Mouse (Mus musculus): ENCODE data around the gene Lsamp. TPM values are rescaled to one million over a fixed set of nuclear protein-coding genes. Genes with fewer than 3 reads are reported as not detected.
"Not testable (repeated sequence)": the region's sequence is repeated elsewhere in the genome, so short reads cannot be mapped to it uniquely, and the experiment has no call there.

Lsamp gene
- total and polyA plus RNA-seq, 3 experiments = not detected

DNA sequence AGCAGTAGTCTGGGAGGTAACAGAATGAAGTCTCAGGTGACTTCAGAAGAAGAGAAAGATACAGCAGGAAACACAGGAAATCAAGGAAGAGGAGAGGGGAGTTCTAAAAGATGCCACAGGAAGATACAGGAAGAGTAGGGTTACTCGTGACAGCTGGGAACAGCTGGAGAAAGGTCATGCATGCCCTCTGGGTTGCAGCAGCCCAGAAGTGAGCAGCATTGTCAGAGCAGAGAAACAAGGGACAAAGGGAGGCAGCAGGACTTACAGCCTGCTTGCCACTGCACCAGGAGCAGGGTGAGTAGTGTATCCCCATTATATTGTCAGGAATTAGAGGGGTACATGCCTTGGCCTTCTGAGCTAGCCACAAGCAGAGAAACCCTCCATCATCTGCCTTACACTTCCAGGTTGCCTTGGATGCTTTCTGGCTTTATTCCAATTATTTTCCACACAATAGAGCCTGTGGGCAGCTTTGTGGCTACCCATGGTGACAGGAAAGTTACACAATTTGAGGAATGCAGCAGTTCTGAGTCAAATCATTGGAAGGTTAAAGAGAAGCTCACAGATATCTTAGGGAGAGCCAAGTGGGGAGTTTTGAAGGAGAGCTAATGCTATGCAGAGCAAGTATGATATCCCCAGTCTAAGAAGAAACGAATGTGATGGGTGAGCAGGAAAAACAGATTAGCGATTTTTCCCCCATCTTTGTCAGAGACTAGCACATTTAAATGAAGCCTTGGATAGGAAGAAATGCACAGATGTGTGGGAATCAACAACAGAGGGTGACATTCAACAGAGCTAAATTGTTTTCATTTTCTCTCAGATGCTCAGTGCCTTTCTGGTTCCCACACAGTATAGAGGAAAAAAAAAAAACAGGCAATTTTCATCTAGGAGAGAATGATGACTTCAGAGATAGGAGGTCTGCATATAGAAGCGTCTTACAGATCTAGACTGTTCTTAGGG lies 617.5 kb downstream of the Lsamp start:
- Histone ChIP-seq H3K4me1 (ENCODE audit: control insufficient read depth in 1 of 2, insufficient read depth in 2 of 2) (no peaks in the 10 kb centered on the region), H3K4me3 (replicated peaks in 1 of 3; ENCODE audit: low read depth in 2 of 3, low read length in 2 of 3, poor library complexity in 1 of 3) (no peak overlapping the region), H3K9me3 (replicated peaks; ENCODE audit: low read length) (peaks cover 68% of the 10 kb centered on the region), H3K36me3 (replicated peaks in 1 of 2; ENCODE audit: control insufficient read depth in 1 of 2, insufficient read depth in 1 of 2, low read length in 1 of 2) (no peaks in the 10 kb centered on the region), H3K79me2 (replicated peaks; ENCODE audit: control insufficient read depth, extremely low read depth, insufficient read depth, poor library complexity, severe bottlenecking) (no peaks in the 10 kb centered on the region), H3K27ac (ENCODE audit: insufficient read depth, low read depth) (no peak overlapping the region), H3K9ac (ENCODE audit: insufficient read depth, low read depth) (no peak overlapping the region), H3K27me3 (replicated peaks) (no peaks in the 10 kb centered on the region), H3K4me2 (ENCODE audit: insufficient read depth, low read depth, poor library complexity, severe bottlenecking) (no peak overlapping the region)
- TF ChIP-seq MEF2A (IDR thresholded peaks at IDR 0.05; ENCODE audit: borderline replicate concordance, low read depth, low read length) (no peak), ELF1 (IDR thresholded peaks at IDR 0.05; ENCODE audit: low read depth, low read length) (no peak), TBP (conservative IDR thresholded peaks at IDR 0.05; ENCODE audit: low read depth, low read length) (no peak), RAD21 (IDR thresholded peaks at IDR 0.05; ENCODE audit: low read depth, low read length) (no peak), MXI1 (IDR thresholded peaks at IDR 0.05; ENCODE audit: low read depth, low read length) (no peak), JUND (conservative IDR thresholded peaks at IDR 0.05; ENCODE audit: low read depth, low read length) (no peak)
- in situ Hi-C loops (cut with MboI; ENCODE audit: low pct_ligation_motif_present, low pct_unique_long_range_greater_than_20kb, low sequenced_read_pairs) = no loop called here
- dilution Hi-C loops (cut with MboI; ENCODE audit: extremely low pct_ligation_motif_present, extremely low pct_unique_long_range_greater_than_20kb, low sequenced_read_pairs) = no loop called here
- no peak for DNase-seq (ENCODE audit: extremely low read depth)

GRCm38 (mm10) chr16:40607509-40607908 lies 623.3 kb downstream of the Lsamp start:
- H3K4me2 ChIP-seq (ENCODE audit: insufficient read depth, low read depth, poor library complexity, severe bottlenecking) = no peak overlapping the region
- dilution Hi-C loops (cut with MboI; ENCODE audit: extremely low pct_ligation_motif_present, extremely low pct_unique_long_range_greater_than_20kb, low sequenced_read_pairs) = no loop called here
- TF ChIP-seq USF2 (conservative IDR thresholded peaks at IDR 0.05; ENCODE audit: low read depth, low read length) (no peak), MYC (IDR thresholded peaks at IDR 0.05; ENCODE audit: low read depth, low read length) (no peak), MAFK (IDR thresholded peaks at IDR 0.05; ENCODE audit: insufficient replicate concordance, low read length) (no peak), POLR2A (IDR thresholded peaks at IDR 0.05; ENCODE audit: low read depth, low read length) (no peak), MXI1 (IDR thresholded peaks at IDR 0.05; ENCODE audit: low read depth, low read length) (no peak), PAX5 (IDR thresholded peaks at IDR 0.05; ENCODE audit: low read length) (no peak), CTCF (conservative IDR thresholded peaks at IDR 0.05 in 1 of 2, IDR thresholded peaks at IDR 0.05 in 1 of 2; ENCODE audit: low read depth in 2 of 2, low read length in 2 of 2) (no peak), SIN3A (IDR thresholded peaks at IDR 0.05; ENCODE audit: low read length) (no peak), NELFE (IDR thresholded peaks at IDR 0.05; ENCODE audit: low read depth, low read length) (no peak), CHD2 (IDR thresholded peaks at IDR 0.05; ENCODE audit: low read length) (no peak), EP300 (IDR thresholded peaks at IDR 0.05; ENCODE audit: low read length) (no peak), E2F4 (IDR thresholded peaks at IDR 0.05; ENCODE audit: insufficient replicate concordance, low read depth, low read length) (no peak), HCFC1 (IDR thresholded peaks at IDR 0.05; ENCODE audit: low read depth, low read length) (no peak), ZKSCAN1 (IDR thresholded peaks at IDR 0.05; ENCODE audit: borderline replicate concordance, low read depth, low read length) (no peak), RCOR1 (conservative IDR thresholded peaks at IDR 0.05; ENCODE audit: low read depth, low read length) (no peak), MEF2A (IDR thresholded peaks at IDR 0.05; ENCODE audit: borderline replicate concordance, low read depth, low read length) (no peak), IRF4 (IDR thresholded peaks at IDR 0.05; ENCODE audit: low read depth, low read length) (no peak), NRF1 (IDR thresholded peaks at IDR 0.05; ENCODE audit: low read depth, low read length) (no peak)
- no peaks in the 10 kb centered on the region for H3K79me2 ChIP-seq (replicated peaks; ENCODE audit: control insufficient read depth, extremely low read depth, insufficient read depth, poor library complexity, severe bottlenecking)
- no peak overlapping the region for H3K27ac ChIP-seq (ENCODE audit: insufficient read depth, low read depth)
- no peak overlapping the region for H3K9ac ChIP-seq (ENCODE audit: insufficient read depth, low read depth)
- no peaks in the 10 kb centered on the region for H3K27me3 ChIP-seq (replicated peaks)
- in situ Hi-C loops (cut with MboI; ENCODE audit: low pct_ligation_motif_present, low pct_unique_long_range_greater_than_20kb, low sequenced_read_pairs) = no loop called here
- peaks cover 43% of the 10 kb centered on the region for H3K9me3 ChIP-seq (replicated peaks; ENCODE audit: low read length)
- no peaks in the 10 kb centered on the region for H3K36me3 ChIP-seq (replicated peaks in 1 of 2; ENCODE audit: control insufficient read depth in 1 of 2, insufficient read depth in 1 of 2, low read length in 1 of 2)
- no peak for DNase-seq (ENCODE audit: extremely low read depth)
- no peaks in the 10 kb centered on the region for H3K4me1 ChIP-seq (ENCODE audit: control insufficient read depth in 1 of 2, insufficient read depth in 2 of 2)
- H3K4me3 ChIP-seq (replicated peaks in 1 of 3; ENCODE audit: low read depth in 2 of 3, low read length in 2 of 3, poor library complexity in 1 of 3) = no peak overlapping the region

- H3K4me3 ChIP-seq (replicated peaks in 1 of 3; ENCODE audit: low read depth in 2 of 3, low read length in 2 of 3, poor library complexity in 1 of 3); H3K36me3 ChIP-seq (replicated peaks in 1 of 2; ENCODE audit: control insufficient read depth in 1 of 2, insufficient read depth in 1 of 2, low read length in 1 of 2); H3K9ac ChIP-seq (ENCODE audit: insufficient read depth, low read depth); H3K27ac ChIP-seq (ENCODE audit: insufficient read depth, low read depth); DNase-seq (ENCODE audit: extremely low read depth); H3K4me2 ChIP-seq (ENCODE audit: insufficient read depth, low read depth, poor library complexity, severe bottlenecking); H3K79me2 ChIP-seq (replicated peaks; ENCODE audit: control insufficient read depth, extremely low read depth, insufficient read depth, poor library complexity, severe bottlenecking); in situ Hi-C loops (cut with MboI; ENCODE audit: low pct_ligation_motif_present, low pct_unique_long_range_greater_than_20kb, low sequenced_read_pairs); H3K27me3 ChIP-seq (replicated peaks); H3K4me1 ChIP-seq (ENCODE audit: control insufficient read depth in 1 of 2, insufficient read depth in 2 of 2); dilution Hi-C loops (cut with MboI; ENCODE audit: extremely low pct_ligation_motif_present, extremely low pct_unique_long_range_greater_than_20kb, low sequenced_read_pairs): not testable (repeated sequence)
- H3K9me3 ChIP-seq (replicated peaks; ENCODE audit: low read length) = peaks cover 35% of the 10 kb centered on the region
Observed at GRCm38 (mm10) chr16:40616697-40617096, 632.5 kb downstream of the Lsamp start.
